Mouse (Mus musculus) cerebellum, adult 2 months (tissue): ENCODE measurements at regions not wholly inside any gene's neighbourhood (a gene's known extent, or its start where the extent isn't known, plus 50 kb on each side); places are given as distances from the start of the nearest gene placed in this dataset.

Source experiments
- DNase-seq, 2 experiments: peaks; one replicate each; pipeline ENCODE4 v3.0.0; 2021
- H3K27ac ChIP-seq: fragments of 200-500 bp; 2 replicates; pipeline ENCODE4 v1.5.1; 2012; ENCODE audit warnings: low read length, control low read depth, inconsistent platforms; ENCODE audit not compliant: insufficient read depth
- H3K27me3 ChIP-seq: fragments of 200-500 bp; 2 replicates; pipeline ENCODE4 v1.6.1; 2012; ENCODE audit warnings: inconsistent platforms, mild to moderate bottlenecking, low read length, moderate library complexity; ENCODE audit not compliant: control insufficient read depth, insufficient read depth
- H3K4me1 ChIP-seq: fragments of 200-500 bp; 2 replicates; pipeline ENCODE4 v1.6.1; 2011; ENCODE audit warnings: low read length; ENCODE audit not compliant: control insufficient read depth, insufficient read depth
- H3K4me3 ChIP-seq: fragments of 200-500 bp; replicated peaks from 2 replicates; pipeline ENCODE3; 2011; ENCODE audit warnings: mild to moderate bottlenecking, low read depth, low read length, control low read depth; ENCODE audit not compliant: insufficient read depth
- CTCF ChIP-seq: fragments of 200-500 bp; IDR thresholded peaks from 2 replicates; pipeline ENCODE4 v1.5.1; 2011; ENCODE audit warnings: low read depth, mild to moderate bottlenecking, control low read depth, low read length, moderate library complexity, borderline replicate concordance; ENCODE audit not compliant: insufficient read depth
- POLR2A ChIP-seq: fragments of 200-500 bp; IDR thresholded peaks from 2 replicates; pipeline ENCODE4 v1.6.1; 2011; ENCODE audit warnings: low read length, control low read depth, borderline replicate concordance; ENCODE audit not compliant: insufficient read depth
- WGBS: fragments of 180-500 bp; shearing (Covaris S2); methylation state at CpG from one replicate; pipeline ENCODE4 v1.1.7; 2018; 5-methylcytosine and 5-hydroxymethylcytosine counted together

- no peaks in the 10 kb centered on the region for H3K4me1 ChIP-seq
Measured at GRCm38 (mm10) chr15:27238301-27238700, 228.2 kb upstream of the Ank start.

GRCm38 (mm10) chr15:27246302-27246701, 220.2 kb upstream of the Ank start:
- Histone ChIP-seq H3K4me1 (no peaks in the 10 kb centered on the region), H3K27ac (no peak overlapping the region), H3K4me3 (no peak overlapping the region), H3K27me3 (no peaks in the 10 kb centered on the region)
- WGBS = 24% methylated on average over 3 of the region's 3 CpGs
- DNase-seq = no peak
- TF ChIP-seq POLR2A = no peak
- TF ChIP-seq CTCF = no peak

More at GRCm38 (mm10) chr15:27238301-27238700, 228.2 kb upstream of the Ank start:
- DNase-seq = no peak
- TF ChIP-seq CTCF = no peak
- no peak for TF ChIP-seq POLR2A
- H3K4me3 ChIP-seq = no peak overlapping the region
- H3K27me3 ChIP-seq = no peaks in the 10 kb centered on the region
- H3K27ac ChIP-seq = no peak overlapping the region
- 75% methylated on average over 1 of the region's 1 CpGs for WGBS

- TF ChIP-seq POLR2A (no peak), CTCF (no peak)
- 70% methylated on average over 6 of the region's 6 CpGs for WGBS
- no peaks in the 10 kb centered on the region for H3K4me1 ChIP-seq
- H3K27me3 ChIP-seq = no peaks in the 10 kb centered on the region
- DNase-seq = no peak
- H3K4me3 ChIP-seq = no peak overlapping the region
- no peak overlapping the region for H3K27ac ChIP-seq
Measured at GRCm38 (mm10) chr15:27258984-27259853, 207.3 kb upstream of the Ank start.

GRCm38 (mm10) chr15:27259854-27260191, 206.7 kb upstream of the Ank start:
- 84% methylated on average over 2 of the region's 2 CpGs for WGBS
- no peak for TF ChIP-seq CTCF
- no peak for TF ChIP-seq POLR2A
- H3K4me3 ChIP-seq = no peak overlapping the region
- H3K27ac ChIP-seq = no peak overlapping the region
- no peak for DNase-seq
- no peaks in the 10 kb centered on the region for H3K4me1 ChIP-seq
- no peaks in the 10 kb centered on the region for H3K27me3 ChIP-seq

- WGBS = 98% methylated on average over 2 of the region's 2 CpGs
- Histone ChIP-seq H3K27ac (no peak overlapping the region), H3K4me3 (no peak overlapping the region), H3K27me3 (no peaks in the 10 kb centered on the region), H3K4me1 (no peaks in the 10 kb centered on the region)
- no peak for TF ChIP-seq POLR2A
- TF ChIP-seq CTCF = no peak
- DNase-seq = no peak
Measured at GRCm38 (mm10) chr15:27270203-27270602, 196.3 kb upstream of the Ank start.

GRCm38 (mm10) chr15:27282279-27282678, 184.2 kb upstream of the Ank start:
- H3K4me1 ChIP-seq = no peaks in the 10 kb centered on the region
- WGBS = 93% methylated on average over 1 of the region's 1 CpGs
- H3K27ac ChIP-seq = no peak overlapping the region
- H3K4me3 ChIP-seq = no peak overlapping the region
- no peaks in the 10 kb centered on the region for H3K27me3 ChIP-seq
- TF ChIP-seq POLR2A = no peak
- no peak for TF ChIP-seq CTCF
- DNase-seq = no peak

GRCm38 (mm10) chr15:27303856-27304255, 162.6 kb upstream of the Ank start:
- no peak for DNase-seq
- no peaks in the 10 kb centered on the region for H3K4me1 ChIP-seq
- no peak overlapping the region for H3K27ac ChIP-seq
- no peaks in the 10 kb centered on the region for H3K27me3 ChIP-seq
- no peak overlapping the region for H3K4me3 ChIP-seq
- TF ChIP-seq POLR2A (no peak), CTCF (no peak)
- 82% methylated on average over 4 of the region's 4 CpGs for whole genome bisulfite sequencing

- no peak overlapping the region for H3K4me3 ChIP-seq
- no peak for DNase-seq
- WGBS = 70% methylated on average over 7 of the region's 7 CpGs
- no peaks in the 10 kb centered on the region for H3K27me3 ChIP-seq
- no peak for TF ChIP-seq CTCF
- TF ChIP-seq POLR2A = no peak
- no peak overlapping the region for H3K27ac ChIP-seq
- no peaks in the 10 kb centered on the region for H3K4me1 ChIP-seq
Measured at GRCm38 (mm10) chr15:27304256-27304655, 162.2 kb upstream of the Ank start.
